Mouse (Mus musculus) liver, adult 2 months (tissue): ENCODE data around the gene Vamp5. TPM values are rescaled to one million over a fixed set of nuclear protein-coding genes. Genes with fewer than 3 reads are reported as not detected.
A peak's percentile ranks its signal among the peaks of the same experiment; 100 is the strongest.

Experiments used
- DNase-seq: peaks from one replicate; pipeline ENCODE4 v3.0.0-alpha.2; 2011; ENCODE audit warnings: low read depth, low spot score; ENCODE audit errors: extremely low read depth
- H3K27ac ChIP-seq: fragments of 200-500 bp; replicated peaks from 2 replicates; pipeline ENCODE4 v1.5.1; 2012; ENCODE audit warnings: low read depth, mild to moderate bottlenecking, control low read depth, inconsistent platforms, low read length; ENCODE audit not compliant: insufficient read depth
- H3K27me3 ChIP-seq: fragments of 200-500 bp; 2 replicates; pipeline ENCODE4 v1.6.1; 2012; ENCODE audit warnings: mild to moderate bottlenecking, moderate library complexity, low read length, inconsistent platforms; ENCODE audit not compliant: control insufficient read depth, insufficient read depth
- H3K36me3 ChIP-seq: fragments of 200-500 bp; 2 replicates; pipeline ENCODE4 v1.6.1; 2012; ENCODE audit warnings: low read length, inconsistent platforms; ENCODE audit not compliant: control insufficient read depth, insufficient read depth
- H3K4me1 ChIP-seq: fragments of 200-500 bp; 2 replicates; pipeline ENCODE4 v1.6.1; 2011; ENCODE audit warnings: low read length; ENCODE audit not compliant: control insufficient read depth, insufficient read depth
- H3K4me3 ChIP-seq: fragments of 200-500 bp; 2 replicates; pipeline ENCODE4 v1.5.1; 2011; ENCODE audit warnings: low read depth, mild to moderate bottlenecking, control low read depth, low read length, moderate library complexity; ENCODE audit not compliant: insufficient read depth
- H3K79me2 ChIP-seq: fragments of 200-500 bp; 2 replicates; pipeline ENCODE4 v1.6.1; 2012; ENCODE audit warnings: inconsistent platforms, mild to moderate bottlenecking, low read length, moderate library complexity; ENCODE audit not compliant: control insufficient read depth, insufficient read depth
- H3K9ac ChIP-seq: fragments of 200-500 bp; 2 replicates; pipeline ENCODE4 v1.6.1; 2012; ENCODE audit warnings: low read depth, mild to moderate bottlenecking, control low read depth, inconsistent platforms, low read length
- CTCF ChIP-seq: fragments of 200-500 bp; IDR thresholded peaks from 2 replicates; pipeline ENCODE4 v1.5.1; 2011; ENCODE audit warnings: low read depth, low read length, control low read depth
- POLR2A ChIP-seq: fragments of 200-500 bp; IDR thresholded peaks from 2 replicates; pipeline ENCODE4 v1.6.1; 2011; ENCODE audit warnings: low read length, control low read depth; ENCODE audit not compliant: insufficient read depth; ENCODE audit errors: extremely low read depth
- WGBS: fragments of 180-500 bp; shearing (Covaris S2); methylation state at CpG from one replicate; pipeline ENCODE4 v1.1.7; 2018; 5-methylcytosine and 5-hydroxymethylcytosine counted together
- polyA plus RNA-seq: library from polyadenylated mRNA; depleted of rRNA; stranded (reverse); fragments of >200 nt; gene quantifications from 2 replicates; pipeline ENCODE4 v1.2.3, GENCODE M21; 2012
- total RNA-seq: library from RNA; depleted of rRNA; stranded (reverse); fragments of >200 nt; gene quantifications from 2 replicates; pipeline ENCODE4 v1.2.3, GENCODE M21; 2014

Vamp5 gene
- total and polyA plus RNA-seq, 2 experiments = 18.5 to 18.9 TPM

DNA sequence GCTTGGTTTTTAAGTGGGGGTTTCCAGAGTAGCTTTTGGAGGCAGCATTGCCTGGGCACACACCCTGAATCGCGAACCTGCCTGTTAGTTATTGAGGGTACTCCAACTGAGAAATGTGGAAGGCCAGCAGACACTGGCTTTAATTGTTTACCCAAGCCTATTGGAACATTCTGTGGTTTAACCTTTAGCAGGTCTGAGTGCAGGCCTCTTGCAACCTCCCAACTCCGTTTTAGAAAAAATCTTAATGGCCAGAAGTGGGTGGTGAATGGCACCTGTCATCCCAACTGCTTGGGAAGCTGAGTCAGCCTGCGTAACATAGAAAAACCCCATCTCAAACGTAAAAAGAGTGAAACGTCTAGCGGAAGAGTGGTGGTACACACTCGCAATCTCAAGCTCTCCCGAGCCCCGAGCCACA, 16.6 kb upstream of the Vamp5 start:
- TF ChIP-seq POLR2A (no peak), CTCF (no peak)
- H3K79me2 ChIP-seq = no peaks in the 10 kb centered on the region
- no peaks in the 10 kb centered on the region for H3K27me3 ChIP-seq
- DNase-seq = no peak
- H3K27ac ChIP-seq = no peak overlapping the region
- 69% methylated on average over 10 of the region's 10 CpGs for WGBS
- H3K36me3 ChIP-seq = no peaks in the 10 kb centered on the region
- no peaks in the 10 kb centered on the region for H3K4me1 ChIP-seq
- H3K4me3 ChIP-seq = no peak overlapping the region
- no peak overlapping the region for H3K9ac ChIP-seq

DNA sequence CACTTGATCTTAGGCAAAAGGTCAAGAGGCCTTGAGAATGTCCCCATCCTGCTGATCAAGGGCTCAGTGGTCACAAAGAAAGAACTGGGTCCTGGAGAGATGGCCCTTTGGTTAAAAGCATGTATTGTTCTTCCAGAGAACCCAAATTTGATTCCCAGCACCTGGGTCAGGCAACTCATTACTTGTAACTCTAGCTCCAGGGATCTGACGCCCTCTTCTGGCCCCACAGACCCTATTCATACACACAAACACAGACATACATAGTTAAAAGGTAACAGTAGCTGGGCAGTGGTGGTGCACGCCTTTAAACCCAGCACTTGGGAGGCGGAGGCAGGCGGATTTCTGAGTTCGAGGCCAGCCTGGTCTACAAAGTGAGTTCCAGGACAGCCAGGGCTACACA, 12.1 kb upstream of the Vamp5 start:
- no peak overlapping the region for H3K9ac ChIP-seq
- H3K27ac ChIP-seq = no peak overlapping the region
- H3K4me3 ChIP-seq = no peak overlapping the region
- H3K4me1 ChIP-seq = peaks cover 6% of the 10 kb centered on the region
- no peak for DNase-seq
- peaks cover 10% of the 10 kb centered on the region; the same call in 1 of the 2 replicates for H3K79me2 ChIP-seq
- peaks cover 6% of the 10 kb centered on the region; the same call in 1 of the 2 replicates for H3K36me3 ChIP-seq
- H3K27me3 ChIP-seq = no peaks in the 10 kb centered on the region
- no peak for TF ChIP-seq CTCF
- TF ChIP-seq POLR2A = no peak
- WGBS = 97% methylated on average over 5 of the region's 5 CpGs

DNA sequence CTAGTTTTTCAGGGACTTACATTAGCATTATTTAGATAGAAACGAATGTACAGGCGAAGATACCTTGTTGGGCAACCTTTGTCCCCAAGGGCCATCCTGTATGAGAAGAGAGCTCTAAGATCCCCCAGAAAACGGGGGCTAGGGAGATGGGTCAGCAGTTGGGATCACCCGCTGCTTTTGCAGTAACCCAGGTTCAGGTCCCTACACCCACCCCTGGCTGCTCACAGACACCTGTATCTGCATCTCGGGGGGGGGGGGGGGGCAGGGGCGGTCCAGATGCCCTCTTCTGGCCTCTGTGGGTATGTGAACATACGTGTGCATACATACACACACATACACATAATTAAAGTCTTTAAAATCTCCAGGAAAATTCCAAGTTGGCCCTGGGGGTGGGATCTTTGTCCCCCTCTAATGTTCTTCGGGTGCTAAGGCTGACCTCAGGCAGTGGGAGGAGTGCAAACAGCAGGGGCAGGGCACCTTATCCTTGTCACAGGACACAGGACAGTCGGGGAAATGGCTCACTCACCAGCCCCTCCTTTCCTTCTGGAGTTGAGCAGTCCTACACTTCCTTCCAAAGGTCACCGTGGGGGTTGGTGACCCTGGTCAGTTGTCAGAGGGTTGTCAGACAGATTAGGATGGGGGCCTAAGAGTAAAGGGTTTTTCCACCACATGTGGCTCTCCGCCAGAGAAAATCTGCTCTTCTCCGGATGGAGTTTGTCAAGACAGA, 10.7 kb upstream of the Vamp5 start:
- Histone ChIP-seq H3K4me3 (no peak overlapping the region; the same call in 1 of the 2 replicates), H3K4me1 (peaks cover 6% of the 10 kb centered on the region), H3K27ac (peak overlapping the region; percentile 93), H3K27me3 (no peaks in the 10 kb centered on the region), H3K9ac (peak overlapping the region; percentile 13; the same call in 1 of the 2 replicates), H3K36me3 (peaks cover 13% of the 10 kb centered on the region; the same call in 1 of the 2 replicates), H3K79me2 (peaks cover 10% of the 10 kb centered on the region; the same call in 1 of the 2 replicates)
- TF ChIP-seq POLR2A (no peak), CTCF (no peak)
- WGBS = 9% methylated on average over 12 of the region's 12 CpGs
- DNase-seq = peak; percentile 60

DNA sequence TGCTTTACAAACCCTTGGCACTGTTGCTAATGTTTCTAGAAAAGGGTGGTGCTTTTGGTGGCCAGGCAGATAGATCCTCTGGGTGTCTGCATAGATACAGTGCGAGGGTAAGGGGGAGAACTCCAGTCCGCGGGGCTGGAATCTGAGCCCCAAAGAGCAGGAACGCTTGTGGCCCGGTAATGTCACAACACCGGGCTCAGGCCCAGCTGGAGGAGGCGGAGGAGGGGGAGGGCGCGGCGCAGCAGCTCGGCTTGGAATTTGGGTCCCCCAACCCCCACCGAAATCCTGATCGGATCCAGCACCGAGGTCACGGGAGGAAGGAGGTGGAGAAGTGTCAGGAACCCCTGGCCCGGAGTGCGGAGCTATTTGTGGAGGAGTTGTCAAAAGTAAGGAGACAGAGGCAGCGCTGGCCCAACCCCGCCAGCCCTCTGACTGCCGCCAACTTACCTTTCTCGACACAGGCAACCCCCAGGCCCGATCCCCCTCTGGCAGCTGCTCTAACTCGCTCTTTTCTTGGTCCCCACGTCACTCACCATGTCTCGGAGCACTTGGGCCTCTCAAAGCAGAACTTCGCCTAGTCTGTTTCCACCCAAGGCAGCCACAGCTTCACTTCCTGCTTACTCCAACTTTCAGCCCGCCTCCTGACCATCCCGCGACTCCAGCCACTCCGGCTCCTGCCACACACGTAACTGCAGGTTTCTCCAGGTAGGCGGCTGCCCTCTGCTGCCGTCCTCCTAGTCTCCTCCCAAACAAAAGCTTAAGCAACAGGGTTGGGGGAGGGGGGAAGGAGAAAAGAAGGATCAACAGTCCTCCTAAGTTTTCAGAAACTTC, 9.9 kb upstream of the Vamp5 start, which contains the start of gene Vamp8:
Vamp8 (minus strand) TSS at position 763 of the 831 bp plus-strand sequence.
- Histone ChIP-seq H3K4me3 (peak within 1 kb of the TSS; percentile 73), H3K27ac (peak within 1 kb of the TSS; percentile 93), H3K27me3 (no peaks in the 10 kb centered on the region), H3K79me2 (peaks cover 10% of the 10 kb centered on the region; the same call in 1 of the 2 replicates), H3K4me1 (peaks cover 6% of the 10 kb centered on the region), H3K9ac (peak within 1 kb of the TSS; percentile 79), H3K36me3 (peaks cover 18% of the 10 kb centered on the region)
- DNase-seq = peak; percentile 89
- 1% methylated on average over 33 of the region's 33 CpGs for WGBS
- TF ChIP-seq POLR2A (peak; percentile 80), CTCF (peak; percentile 59)

DNA sequence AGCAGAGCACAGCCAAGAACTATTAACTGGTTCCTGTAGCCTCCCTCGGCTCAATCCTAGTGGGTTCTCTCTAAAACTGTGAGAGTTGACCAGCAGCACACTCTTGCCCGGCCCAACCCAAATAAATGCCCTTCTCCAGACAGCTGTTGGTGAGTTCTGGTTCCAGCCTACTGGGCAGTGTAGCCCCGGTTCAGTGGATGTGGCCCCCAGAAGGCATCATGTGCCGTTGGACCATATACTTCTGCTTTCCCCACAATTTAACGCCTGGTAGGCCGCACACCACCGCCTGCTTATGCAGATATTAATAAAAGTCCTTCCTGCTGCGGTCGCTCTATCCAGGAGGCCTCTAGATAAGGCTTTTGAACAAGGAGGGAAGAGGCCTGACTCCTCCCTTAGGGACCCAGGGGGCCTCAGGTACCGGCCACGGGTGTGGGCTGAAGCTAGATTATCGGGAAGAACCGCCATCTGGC, 9.2 kb upstream of the Vamp5 start:
- Histone ChIP-seq H3K36me3 (peaks cover 21% of the 10 kb centered on the region), H3K4me1 (peaks cover 6% of the 10 kb centered on the region), H3K27ac (peak overlapping the region; percentile 93), H3K79me2 (peaks cover 10% of the 10 kb centered on the region; the same call in 1 of the 2 replicates), H3K27me3 (no peaks in the 10 kb centered on the region), H3K9ac (peak overlapping the region; percentile 79), H3K4me3 (peak overlapping the region; percentile 73)
- TF ChIP-seq CTCF (no peak), POLR2A (no peak)
- DNase-seq = no peak
- 1% methylated on average over 13 of the region's 13 CpGs for WGBS
